Mouse (Mus musculus) retina, postnatal 7 days (tissue): ENCODE data around the gene Prf1.
A peak's percentile ranks its signal among the peaks of the same experiment; 100 is the strongest.

ENCODE experiments used
- DNase-seq: peaks from one replicate; pipeline ENCODE4 v3.0.0-alpha.2; 2012; ENCODE audit warnings: low read depth, low spot score

The Prf1 gene

GRCm38 (mm10) chr10:61337665-61338064 is 40.0 kb downstream of the Prf1 start:
- no peak for DNase-seq

GRCm38 (mm10) chr10:61339216-61339615 is 41.6 kb downstream of the Prf1 start:
- no peak for DNase-seq

GRCm38 (mm10) chr10:61340247-61340646 is 42.6 kb downstream of the Prf1 start:
- no peak for DNase-seq

- DNase-seq, result no peak
These were observed 43.4 kb downstream of the Prf1 start for GRCm38 (mm10) chr10:61341045-61341444.

GRCm38 (mm10) chr10:61341557-61341956 is 43.9 kb downstream of the Prf1 start:
- peak; percentile 36 for DNase-seq

- no peak for DNase-seq
These were observed 45.1 kb downstream of the Prf1 start for GRCm38 (mm10) chr10:61342750-61343149.

GRCm38 (mm10) chr10:61343950-61344349 is 46.3 kb downstream of the Prf1 start:
- peak; percentile 28 for DNase-seq

GRCm38 (mm10) chr10:61345179-61345578 is 47.5 kb downstream of the Prf1 start:
- no peak for DNase-seq

- DNase-seq, result no peak
These were observed 48.7 kb downstream of the Prf1 start for GRCm38 (mm10) chr10:61346374-61346773.

- no peak for DNase-seq
These were observed 53.6 kb downstream of the Prf1 start for GRCm38 (mm10) chr10:61351216-61351615.
